Comparison of ENCODE assay signal across 8 mouse cellular contexts in genomic region chr11:117790703-117791440, GRCm38 (mm10). TPM values are rescaled to one million over a fixed set of nuclear protein-coding genes. Genes with fewer than 3 reads are reported as not detected.
A peak's percentile ranks its signal among the peaks of the same experiment; 100 is the strongest.
DNase-seq lines count a peak whose midpoint lies in the region; ATAC-seq and TF ChIP-seq lines count a peak whose summit lies in the region.

No protein-coding gene starts in this region.

- no peak overlapping the region for H3K4me3 ChIP-seq in lung, adult 2 months (replicated peaks; ENCODE audit: extremely low read depth, low read depth, low read length)
- no peak overlapping the region for H3K4me3 ChIP-seq in embryonic facial prominence, embryonic 12.5 days
- H3K4me3 ChIP-seq in kidney, postnatal 0 days (replicated peaks; ENCODE audit: low read depth, low read length): no peak overlapping the region; the same call in 1 of the 2 replicates

- WGBS in lung, adult 2 months: 52% methylated on average over 23 of the region's 23 CpGs
- 30% methylated on average over 23 of the region's 23 CpGs for WGBS in embryonic facial prominence, embryonic 12.5 days
- WGBS in kidney, postnatal 0 days: 35% methylated on average over 23 of the region's 23 CpGs

- intact Hi-C loops in left cerebral cortex, postnatal 36 days (cut with DNase I): loop anchor here (5.0 kb wide), 1 partner anchor 36 kb away; the partner anchor contains the start of genes Afmid and Tk1

- H3K27me3 ChIP-seq in embryonic facial prominence, embryonic 12.5 days: peaks cover 16% of the 10 kb centered on the region
- H3K27me3 ChIP-seq in kidney, postnatal 0 days (ENCODE audit: insufficient read depth, low read length): no peaks in the 10 kb centered on the region

- no peak for ATAC-seq in embryonic facial prominence, embryonic 12.5 days (ENCODE audit: insufficient number of reproducible peaks, insufficient read depth, low FRiP score, low TSS enrichment)
- ATAC-seq in kidney, postnatal 0 days (replicated peaks; ENCODE audit: low FRiP score, low read depth): peak; percentile 79

- 0 out of 2 replicates have a peak, but pooled peaks have one; percentile 3 for TF ChIP-seq POLR2A in lung, adult 2 months (IDR thresholded peaks at IDR 0.05; ENCODE audit: borderline replicate concordance, extremely low read depth, low read depth, low read length)

- no peaks in the 10 kb centered on the region for H3K9me3 ChIP-seq in embryonic facial prominence, embryonic 12.5 days
- no peaks in the 10 kb centered on the region for H3K9me3 ChIP-seq in kidney, postnatal 0 days (replicated peaks; ENCODE audit: low read length)

- no peak overlapping the region for H3K27ac ChIP-seq in embryonic facial prominence, embryonic 12.5 days
- H3K27ac ChIP-seq in kidney, postnatal 0 days: peak overlapping the region; percentile 33; the same call in 1 of the 2 replicates

- H3K9ac ChIP-seq in embryonic facial prominence, embryonic 12.5 days: no peak overlapping the region
- no peak overlapping the region for H3K9ac ChIP-seq in kidney, postnatal 0 days (ENCODE audit: low read depth, low read length)

- TF ChIP-seq CTCF in lung, adult 2 months (IDR thresholded peaks at IDR 0.05; ENCODE audit: insufficient read depth, low read length): 0 out of 2 replicates have a peak, but pooled peaks have one; percentile 17
- TF ChIP-seq CTCF in kidney, postnatal 0 days (IDR thresholded peaks at IDR 0.05; ENCODE audit: low read depth): peak; percentile 49

- peaks cover 3% of the 10 kb centered on the region; the same call in 1 of the 2 replicates for H3K4me1 ChIP-seq in lung, adult 2 months (ENCODE audit: control insufficient read depth, insufficient read depth, low read length)
- peaks cover 15% of the 10 kb centered on the region for H3K4me1 ChIP-seq in embryonic facial prominence, embryonic 12.5 days
- 0 out of 2 replicates have a peak, but pooled peaks cover 5% of the 10 kb centered on the region for H3K4me1 ChIP-seq in kidney, postnatal 0 days (replicated peaks; ENCODE audit: insufficient read depth, low read length)

- DNase-seq in lung, adult 2 months: peak; percentile 33
- no peak for DNase-seq in lung, postnatal 25 days (ENCODE audit: low spot score)
- DNase-seq in kidney, postnatal 0 days (ENCODE audit: low spot score): peak; percentile 51
- DNase-seq in mesoderm, embryonic 11.5 days (ENCODE audit: low read depth, low spot score): peak; percentile 8
- DNase-seq in layer of hippocampus, postnatal 36 days: no peak
- DNase-seq in gastrocnemius, postnatal 4 days (ENCODE audit: low spot score in 2 of 2): no peak
- no peak for DNase-seq in left cerebral cortex, postnatal 36 days (ENCODE audit: low spot score in 2 of 2)

- H3K36me3 ChIP-seq in embryonic facial prominence, embryonic 12.5 days: no peaks in the 10 kb centered on the region
- no peaks in the 10 kb centered on the region for H3K36me3 ChIP-seq in kidney, postnatal 0 days (ENCODE audit: insufficient read depth, low read length)

- H3K4me2 ChIP-seq in embryonic facial prominence, embryonic 12.5 days (replicated peaks): peak overlapping the region; percentile 35
- peak overlapping the region; percentile 51 for H3K4me2 ChIP-seq in kidney, postnatal 0 days (ENCODE audit: low read length)

RNA-seq across cellular contexts. Expression of gene 6030468B19Rik, which starts 6.6 kb away (rescaled TPM):
- 0.18 and 0.33 TPM in 2 replicates for polyA plus RNA-seq in lung, adult 2 months (2012; rRNA removed)
- polyA plus RNA-seq in embryonic facial prominence, embryonic 12.5 days (2016; fragmentation: Nextera tagmentation; extraction: Ambion mirVana): 0.26 TPM in 1 of 2 replicates, not detected in the other
- polyA plus RNA-seq in kidney, postnatal 0 days (2015; fragmentation: Nextera tagmentation; extraction: Ambion mirVana): not detected in 2 replicates
- under 1 TPM in 1 of 2 experiments, not detected in 1; 0.61 TPM for total RNA-seq in layer of hippocampus, postnatal 36 days (2021)
- not detected for total RNA-seq in gastrocnemius, postnatal 4 days (2021)
- total RNA-seq in left cerebral cortex, postnatal 36 days (2021): not detected

RNA-seq across cellular contexts. Expression of gene Tmc6, which starts 8.9 kb away (rescaled TPM):
- 55.7 and 56.0 TPM in 2 replicates for polyA plus RNA-seq in lung, adult 2 months (2012; rRNA removed)
- polyA plus RNA-seq in embryonic facial prominence, embryonic 12.5 days (2016; fragmentation: Nextera tagmentation; extraction: Ambion mirVana): 17.5 and 19.1 TPM in 2 replicates
- polyA plus RNA-seq in kidney, postnatal 0 days (2015; fragmentation: Nextera tagmentation; extraction: Ambion mirVana): 38.8 and 39.2 TPM in 2 replicates
- total RNA-seq in layer of hippocampus, postnatal 36 days (2021): 1 to 10 TPM; 7.3 to 9.7 TPM
- 10 to 100 TPM; 17.9 to 25.2 TPM for total RNA-seq in gastrocnemius, postnatal 4 days (2021)
- 1 to 10 TPM; 4.5 to 8.9 TPM for total RNA-seq in left cerebral cortex, postnatal 36 days (2021)

RNA-seq across cellular contexts. Expression of gene Tmc8, which starts 9.0 kb away (rescaled TPM):
- polyA plus RNA-seq in lung, adult 2 months (2012; rRNA removed): 12.0 and 12.8 TPM in 2 replicates
- 1.3 TPM in 2 replicates for polyA plus RNA-seq in embryonic facial prominence, embryonic 12.5 days (2016; fragmentation: Nextera tagmentation; extraction: Ambion mirVana)
- polyA plus RNA-seq in kidney, postnatal 0 days (2015; fragmentation: Nextera tagmentation; extraction: Ambion mirVana): 2.3 and 3.6 TPM in 2 replicates
- total RNA-seq in layer of hippocampus, postnatal 36 days (2021): under 1 TPM; 0.47 to 0.83 TPM
- total RNA-seq in gastrocnemius, postnatal 4 days (2021): 1 to 10 TPM; 1.8 to 2.0 TPM
- total RNA-seq in left cerebral cortex, postnatal 36 days (2021): under 1 TPM; 0.62 to 0.68 TPM

RNA-seq across cellular contexts. Expression of gene Gm20708, which starts 18.6 kb away (rescaled TPM):
- polyA plus RNA-seq in lung, adult 2 months (2012; rRNA removed): 0.06 TPM in 1 of 2 replicates, not detected in the other
- polyA plus RNA-seq in embryonic facial prominence, embryonic 12.5 days (2016; fragmentation: Nextera tagmentation; extraction: Ambion mirVana): 0.54 and 1.3 TPM in 2 replicates
- 0.19 and 0.21 TPM in 2 replicates for polyA plus RNA-seq in kidney, postnatal 0 days (2015; fragmentation: Nextera tagmentation; extraction: Ambion mirVana)
- total RNA-seq in layer of hippocampus, postnatal 36 days (2021): 1 to 10 TPM; 1.5 to 1.7 TPM
- 1 to 10 TPM; 3.3 to 3.6 TPM for total RNA-seq in gastrocnemius, postnatal 4 days (2021)
- 1 to 10 TPM; 1.4 to 2.2 TPM for total RNA-seq in left cerebral cortex, postnatal 36 days (2021)

RNA-seq across cellular contexts. Expression of gene Syngr2, which starts 18.6 kb away (rescaled TPM):
- polyA plus RNA-seq in lung, adult 2 months (2012; rRNA removed): 180 and 191 TPM in 2 replicates
- polyA plus RNA-seq in embryonic facial prominence, embryonic 12.5 days (2016; fragmentation: Nextera tagmentation; extraction: Ambion mirVana): 29.6 and 31.0 TPM in 2 replicates
- 107 and 115 TPM in 2 replicates for polyA plus RNA-seq in kidney, postnatal 0 days (2015; fragmentation: Nextera tagmentation; extraction: Ambion mirVana)
- total RNA-seq in layer of hippocampus, postnatal 36 days (2021): 10 to 100 TPM; 10.4 to 16.9 TPM
- total RNA-seq in gastrocnemius, postnatal 4 days (2021): 10 to 100 TPM; 87.9 to 88.6 TPM
- 10 to 100 TPM; 10.1 to 10.2 TPM for total RNA-seq in left cerebral cortex, postnatal 36 days (2021)

Comparison
In these comparisons a context has a peak if more than half of its experiments do, and no peak if none do; other contexts are left out.
1. DNase-seq: peak in lung, adult 2 months (single experiment), kidney, postnatal 0 days (single experiment) and mesoderm, embryonic 11.5 days (single experiment); none in lung, postnatal 25 days (single experiment), layer of hippocampus, postnatal 36 days (0 of 2), gastrocnemius, postnatal 4 days (0 of 2) and left cerebral cortex, postnatal 36 days (0 of 2).